Mouse (Mus musculus) MEL (cell line): Measurements from ENCODE around the gene Prodh2. TPM values are rescaled to one million over a fixed set of nuclear protein-coding genes. Genes with fewer than 3 reads are reported as not detected.

Experiments used
- DNase-seq: peaks from one replicate; pipeline ENCODE4 v3.0.0; 2011; ENCODE audit warnings: low read depth, low spot score
- H3K27ac ChIP-seq: 2 replicates; pipeline ENCODE4 v1.5.1; 2012; ENCODE audit warnings: low read depth, mild to moderate bottlenecking, control low read depth, low read length, moderate library complexity; ENCODE audit not compliant: control insufficient read depth
- H3K27me3 ChIP-seq, 2 experiments: fragments of 150-350 bp in 1 of 2; sonication (generic) in 1 of 2; 2 replicates each; pipeline ENCODE4 v1.6.1; 2012; ENCODE audit warnings: low read length in 2 of 2, mild to moderate bottlenecking in 2 of 2, improper control_type of control experiment in 1 of 2, moderate library complexity in 1 of 2; ENCODE audit not compliant: insufficient read depth in 2 of 2, control insufficient read depth in 1 of 2
- H3K36me3 ChIP-seq, 2 experiments: 2 replicates each; pipeline ENCODE4 v1.6.1; 2012 to 2014; ENCODE audit warnings: low read length in 2 of 2, improper control_type of control experiment in 1 of 2, inconsistent platforms in 1 of 2, mild to moderate bottlenecking in 1 of 2; ENCODE audit not compliant: insufficient read depth in 2 of 2, control insufficient read depth in 1 of 2
- H3K4me1 ChIP-seq, 2 experiments: fragments of 150-350 bp in 1 of 2; sonication (generic) in 1 of 2; 2 replicates each; pipeline ENCODE4 v1.6.1; 2012; ENCODE audit warnings: low read length in 2 of 2, improper control_type of control experiment in 1 of 2, mild to moderate bottlenecking in 1 of 2; ENCODE audit not compliant: insufficient read depth in 2 of 2, control insufficient read depth in 1 of 2
- H3K4me3 ChIP-seq, 2 experiments: fragments of 150-350 bp in 1 of 2; sonication (generic) in 1 of 2; 2 replicates each; pipeline ENCODE4 v1.5.1; 2012; ENCODE audit warnings: low read depth in 2 of 2, low read length in 2 of 2, mild to moderate bottlenecking in 2 of 2, moderate library complexity in 2 of 2, control low read depth in 1 of 2, improper control_type of control experiment in 1 of 2; ENCODE audit not compliant: control insufficient read depth in 1 of 2, insufficient read depth in 1 of 2
- H3K79me2 ChIP-seq: 2 replicates; pipeline ENCODE4 v1.6.1; 2012; ENCODE audit warnings: mild to moderate bottlenecking, low read length, moderate library complexity; ENCODE audit not compliant: control insufficient read depth, poor library complexity, insufficient read depth
- H3K9ac ChIP-seq: 2 replicates; pipeline ENCODE4 v1.6.1; 2012; ENCODE audit warnings: low read depth, mild to moderate bottlenecking, control low read depth, low read length, moderate library complexity; ENCODE audit not compliant: control insufficient read depth, poor library complexity, severe bottlenecking
- H3K9me3 ChIP-seq: fragments of 150-350 bp; sonication (generic); replicated peaks from 2 replicates; pipeline ENCODE4 v1.6.1; 2012; ENCODE audit warnings: mild to moderate bottlenecking, low read length, improper control_type of control experiment, moderate library complexity; ENCODE audit not compliant: insufficient read depth
- BHLHE40 ChIP-seq: IDR thresholded peaks from 2 replicates; pipeline ENCODE4 v1.6.1; 2012; ENCODE audit warnings: low read depth, mild to moderate bottlenecking, inconsistent platforms, low read length, improper control_type of control experiment, borderline replicate concordance
- CHD1 ChIP-seq: IDR thresholded peaks from 2 replicates; pipeline ENCODE4 v1.6.1; 2012; ENCODE audit warnings: low read depth, mild to moderate bottlenecking, inconsistent platforms, low read length, improper control_type of control experiment
- ELF1 ChIP-seq: IDR thresholded peaks from 2 replicates; pipeline ENCODE4 v1.6.1; 2014; ENCODE audit warnings: low read depth, mild to moderate bottlenecking, inconsistent platforms, low read length, improper control_type of control experiment, moderate library complexity
- EP300 ChIP-seq, 2 experiments: IDR thresholded peaks; 2 replicates each; pipeline ENCODE4 v1.6.1; 2011; ENCODE audit warnings: improper control_type of control experiment in 2 of 2, low read length in 2 of 2, low read depth in 1 of 2, mild to moderate bottlenecking in 1 of 2
- ETS1 ChIP-seq: IDR thresholded peaks from 2 replicates; pipeline ENCODE4 v1.6.1; 2012; ENCODE audit warnings: low read depth, mild to moderate bottlenecking, inconsistent platforms, low read length, improper control_type of control experiment, moderate library complexity
- GABPA ChIP-seq: IDR thresholded peaks from 2 replicates; pipeline ENCODE4 v1.6.1; 2012; ENCODE audit warnings: low read depth, mild to moderate bottlenecking, inconsistent platforms, low read length, improper control_type of control experiment, moderate library complexity
- HCFC1 ChIP-seq: IDR thresholded peaks from 2 replicates; pipeline ENCODE4 v1.6.1; 2012; ENCODE audit warnings: low read depth, mild to moderate bottlenecking, inconsistent platforms, low read length, improper control_type of control experiment, moderate library complexity
- KAT2A ChIP-seq: conservative IDR thresholded peaks from 2 replicates; pipeline ENCODE4 v1.6.1; 2012; ENCODE audit warnings: low read depth, low read length, improper control_type of control experiment, inconsistent platforms
- MAZ ChIP-seq: IDR thresholded peaks from 2 replicates; pipeline ENCODE4 v1.6.1; 2012; ENCODE audit warnings: low read depth, mild to moderate bottlenecking, inconsistent platforms, low read length, improper control_type of control experiment
- MYC ChIP-seq: IDR thresholded peaks from 2 replicates; pipeline ENCODE4 v1.6.1; 2011; ENCODE audit warnings: low read depth, mild to moderate bottlenecking, low read length, improper control_type of control experiment, moderate library complexity
- NRF1 ChIP-seq: IDR thresholded peaks from 2 replicates; pipeline ENCODE4 v1.6.1; 2014; ENCODE audit warnings: low read depth, mild to moderate bottlenecking, inconsistent platforms, low read length, improper control_type of control experiment, moderate library complexity; ENCODE audit not compliant: poor library complexity, insufficient read depth, severe bottlenecking
- POLR2A ChIP-seq, 2 experiments: IDR thresholded peaks; 2 replicates each; pipeline ENCODE4 v1.6.1; 2011 to 2012; ENCODE audit warnings: low read length in 2 of 2, mild to moderate bottlenecking in 2 of 2, control low read depth in 1 of 2, improper control_type of control experiment in 1 of 2, low read depth in 1 of 2, moderate library complexity in 1 of 2; ENCODE audit not compliant: control insufficient read depth in 1 of 2, insufficient read depth in 1 of 2, poor library complexity in 1 of 2
- POLR2AphosphoS5 ChIP-seq: IDR thresholded peaks from 2 replicates; pipeline ENCODE4 v1.6.1; 2012; ENCODE audit warnings: low read depth, borderline replicate concordance, mild to moderate bottlenecking, inconsistent platforms, low read length, moderate library complexity, mixed read lengths
- RAD21 ChIP-seq: IDR thresholded peaks from 2 replicates; pipeline ENCODE4 v1.6.1; 2011; ENCODE audit warnings: mild to moderate bottlenecking, low read depth, low read length, improper control_type of control experiment
- SMC3 ChIP-seq: IDR thresholded peaks from 2 replicates; pipeline ENCODE4 v1.6.1; 2011; ENCODE audit warnings: low read depth, low read length, improper control_type of control experiment
- ZC3H11A ChIP-seq: IDR thresholded peaks from 2 replicates; pipeline ENCODE4 v1.6.1; 2012; ENCODE audit warnings: low read depth, mild to moderate bottlenecking, inconsistent platforms, low read length, improper control_type of control experiment
- ZKSCAN1 ChIP-seq: IDR thresholded peaks from 2 replicates; pipeline ENCODE4 v1.6.1; 2012; ENCODE audit warnings: low read depth, mild to moderate bottlenecking, inconsistent platforms, low read length, improper control_type of control experiment, moderate library complexity
- ZMIZ1 ChIP-seq: IDR thresholded peaks from 2 replicates; pipeline ENCODE4 v1.6.1; 2012; ENCODE audit warnings: low read depth, mild to moderate bottlenecking, inconsistent platforms, low read length, improper control_type of control experiment, moderate library complexity
- polyA plus RNA-seq, 2 experiments: library from polyadenylated mRNA; stranded (reverse) in 1 of 2; unstranded in 1 of 2; fragments of >175 nt in 1 of 2; fragments of >200 nt in 1 of 2; gene quantifications; 2 replicates each; pipeline versions ENCODE4 v1.2.1 to v1.2.4; 2012; ENCODE audit warnings: low replicate concordance in 2 of 2, low read depth in 1 of 2; ENCODE audit not compliant: insufficient read length in 2 of 2, insufficient read depth in 1 of 2, missing spikeins in 1 of 2
- total RNA-seq: library from RNA; depleted of rRNA; stranded (reverse); fragments of 300-350 nt; gene quantifications from 2 replicates; pipeline ENCODE4 v1.2.3, GENCODE M21; 2012

Prodh2 gene
- total and polyA plus RNA-seq, 3 experiments: not detected

GRCm38 (mm10) chr7:30444154-30444970, 49.1 kb upstream of the Prodh2 start:
- TF ChIP-seq ETS1 (no peak), RAD21 (no peak), ZC3H11A (no peak), POLR2AphosphoS5 (no peak), GABPA (no peak), MAZ (no peak), CHD1 (no peak), SMC3 (no peak), POLR2A (IDR thresholded peaks at IDR 0.05; ENCODE audit: control insufficient read depth in 1 of 2, insufficient read depth in 1 of 2, low read depth in 1 of 2, low read length in 2 of 2, poor library complexity in 1 of 2) (no peak), ELF1 (no peak), ZMIZ1 (no peak), ZKSCAN1 (no peak), HCFC1 (no peak), BHLHE40 (no peak), KAT2A (no peak)
- TF ChIP-seq, all 39 proteins: peak for 0
- Histone ChIP-seq H3K36me3 (no peaks in the 10 kb centered on the region; a peak in 1 of 4 replicates), H3K9ac (peak overlapping the region; percentile 69), H3K9me3 (no peaks in the 10 kb centered on the region), H3K79me2 (no peaks in the 10 kb centered on the region; the same call in 1 of the 2 replicates), H3K4me1 (peaks cover 0 to 8% of the 10 kb centered on the region in 2 experiments; a peak in 1 of 4 replicates), H3K4me3 (peak overlapping the region; percentile 62 to 72), H3K27ac (no peak overlapping the region), H3K27me3 (no peaks in the 10 kb centered on the region)
- peak; percentile 24 for DNase-seq

DNA sequence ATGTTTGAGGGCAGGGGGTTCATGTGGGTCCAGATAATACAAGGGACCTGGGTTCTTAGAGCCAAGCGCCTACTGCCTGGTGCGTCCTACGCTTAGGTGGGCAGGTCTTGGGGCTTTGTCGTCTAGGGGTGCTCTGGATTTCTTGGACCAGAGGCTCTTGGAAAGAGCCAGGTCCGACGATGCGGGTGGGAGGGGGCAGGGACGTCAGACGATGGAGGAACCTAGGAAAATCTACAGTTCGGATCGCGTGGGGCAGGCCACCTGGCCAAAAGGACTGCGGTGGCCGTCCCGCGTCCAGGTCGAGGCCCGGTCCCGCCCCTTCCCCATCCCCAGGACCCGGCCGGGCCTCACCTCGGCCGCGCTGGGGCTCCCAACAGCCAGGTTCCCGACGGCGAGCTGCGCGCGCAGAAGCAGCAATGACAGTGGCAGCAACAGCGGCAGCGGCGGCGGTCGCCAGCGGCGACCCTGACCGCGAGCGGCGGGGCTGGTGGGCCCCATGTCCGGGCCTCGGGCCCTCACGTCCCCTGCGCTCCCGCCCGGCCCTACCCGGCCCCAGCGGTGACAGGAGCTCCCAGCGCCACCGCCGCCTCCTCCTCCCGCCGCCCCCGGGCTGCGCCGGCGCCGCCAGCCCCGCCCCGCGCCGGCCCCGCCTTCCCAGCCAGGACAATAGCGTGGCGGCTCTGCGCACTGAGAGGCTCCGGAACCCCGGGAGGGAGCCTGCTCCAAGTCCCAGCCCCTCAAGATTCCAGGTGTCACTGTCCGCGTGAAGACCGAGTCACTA, 48.3 kb upstream of the Prodh2 start, which contains the start of gene Aplp1:
Gene Aplp1 (minus strand): TSS at position 565 of the 781 bp plus-strand sequence.
- H3K4me3 ChIP-seq: peak within 1 kb of the TSS; percentile 62 to 72
- TF ChIP-seq RAD21 (no peak), MYC (no peak), EP300 (IDR thresholded peaks at IDR 0.05; ENCODE audit: low read depth in 1 of 2, low read length in 2 of 2) (no peak), NRF1 (peak; percentile 47; the same call in 1 of the 2 replicates)
- H3K27me3 ChIP-seq: no peaks in the 10 kb centered on the region
- no peaks in the 10 kb centered on the region for H3K9me3 ChIP-seq
- H3K9ac ChIP-seq: peak within 1 kb of the TSS; percentile 69
- H3K79me2 ChIP-seq: no peaks in the 10 kb centered on the region; the same call in 1 of the 2 replicates
- H3K36me3 ChIP-seq: no peaks in the 10 kb centered on the region; a peak in 1 of 4 replicates
- H3K27ac ChIP-seq: no peak within 1 kb of the TSS
- H3K4me1 ChIP-seq: peaks cover 0 to 8% of the 10 kb centered on the region in 2 experiments; a peak in 1 of 4 replicates
- DNase-seq: peak; percentile 52
